ENCODE assay signal across 18 mouse cellular contexts in the genomic region with DNA sequence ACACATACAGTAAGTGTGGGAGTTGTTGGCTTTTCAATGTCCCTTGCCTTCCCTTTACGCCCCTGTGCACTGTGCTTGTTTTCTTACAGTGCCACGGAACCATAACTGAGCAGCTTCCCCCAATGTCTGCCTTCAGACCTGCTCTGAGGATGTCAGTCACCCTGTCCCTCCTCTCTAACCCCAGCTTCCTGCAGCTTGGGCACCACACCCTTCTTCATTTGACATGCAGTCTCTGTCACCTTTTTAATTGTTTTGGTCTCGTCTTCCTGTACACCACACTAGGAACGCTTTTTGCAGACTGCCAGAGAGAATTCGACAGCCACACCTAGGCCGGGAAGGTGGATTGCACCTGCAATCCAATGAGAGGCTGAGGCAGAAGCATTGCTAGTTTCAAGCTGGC. TPM values are rescaled to one million over a fixed set of nuclear protein-coding genes. Genes with fewer than 3 reads are reported as not detected.
A peak's percentile ranks its signal among the peaks of the same experiment; 100 is the strongest.
DNase-seq lines count a peak whose midpoint lies in the region; ATAC-seq lines count a peak whose summit lies in the region.
"Had no signal": no experiment of that assay in that cellular context is flagged by ENCODE, and none has a peak within 500 bp of the region (broad histone marks: within the 10 kb centered on the region; RNA-seq: fewer than 3 reads in every experiment).

No protein-coding gene starts in this region.

- no peak overlapping the region for H3K4me3 ChIP-seq in midbrain, embryonic 13.5 days (replicated peaks)
- H3K4me3 ChIP-seq: embryonic facial prominence, embryonic 13.5 days; gastrocnemius, adult 2 months; hindbrain, embryonic 12.5 days; midbrain, embryonic 15.5 days had no signal

- ATAC-seq in CD4-positive, CD25-positive, alpha-beta regulatory T cell, adult 4 months = peak; percentile 92
- no peak for ATAC-seq in midbrain, embryonic 13.5 days
- ATAC-seq: intestine, embryonic 16.5 days; midbrain, embryonic 15.5 days; Patski had no signal

- no peak overlapping the region for H3K27ac ChIP-seq in midbrain, embryonic 13.5 days
- H3K27ac ChIP-seq: embryonic facial prominence, embryonic 13.5 days; gastrocnemius, adult 2 months; hindbrain, embryonic 12.5 days; midbrain, embryonic 15.5 days had no signal

- H3K9me3 ChIP-seq in midbrain, embryonic 13.5 days = no peaks in the 10 kb centered on the region
- H3K9me3 ChIP-seq: embryonic facial prominence, embryonic 13.5 days; hindbrain, embryonic 12.5 days; midbrain, embryonic 15.5 days had no signal

- no peak overlapping the region for H3K9ac ChIP-seq in midbrain, embryonic 13.5 days (replicated peaks)
- H3K9ac ChIP-seq: embryonic facial prominence, embryonic 13.5 days; hindbrain, embryonic 12.5 days; midbrain, embryonic 15.5 days had no signal

- H3K4me1 ChIP-seq in midbrain, embryonic 13.5 days (replicated peaks) = no peaks in the 10 kb centered on the region
- H3K4me1 ChIP-seq: hindbrain, embryonic 12.5 days; midbrain, embryonic 15.5 days had no signal

- 87% methylated on average over 6 of the region's 6 CpGs for WGBS in midbrain, embryonic 13.5 days

- peak; percentile 74 for DNase-seq in CD4-positive helper T cell, adult 2 months (ENCODE audit: low read depth, low spot score)
- peak; percentile 76 for DNase-seq in induced T-regulatory cell, adult 2 months (ENCODE audit: low read depth)
- peak; percentile 50 for DNase-seq in splenic B cell, adult 2 months (ENCODE audit: low read depth, low spot score)
- no peak for DNase-seq in urinary bladder, postnatal 4 days (ENCODE audit: low spot score in 2 of 2)
- DNase-seq in adipocyte (ENCODE audit: low spot score) = no peak
- DNase-seq in urinary bladder, adult 2 months (ENCODE audit: low spot score) = no peak
- DNase-seq: adrenal gland, postnatal 10 days; cerebellum, adult 18-20 months; gastrocnemius, adult 2 months; left cerebral cortex, postnatal 4 days; lung, adult 18-20 months had no signal

- no peak overlapping the region for H3K4me2 ChIP-seq in midbrain, embryonic 13.5 days (replicated peaks)
- H3K4me2 ChIP-seq: embryonic facial prominence, embryonic 13.5 days; hindbrain, embryonic 12.5 days; midbrain, embryonic 15.5 days had no signal

- H3K27me3 ChIP-seq in splenic B cell, adult 2 months (ENCODE audit: control insufficient read depth, insufficient read depth, low read length, poor library complexity, severe bottlenecking) = no peaks in the 10 kb centered on the region
- H3K27me3 ChIP-seq in midbrain, embryonic 13.5 days = no peaks in the 10 kb centered on the region
- H3K27me3 ChIP-seq: embryonic facial prominence, embryonic 13.5 days; hindbrain, embryonic 12.5 days; midbrain, embryonic 15.5 days; Patski had no signal

- H3K36me3 ChIP-seq in splenic B cell, adult 2 months (ENCODE audit: control insufficient read depth, insufficient read depth, low read length, poor library complexity, severe bottlenecking) = peaks cover 4% of the 10 kb centered on the region; the same call in 1 of the 2 replicates
- H3K36me3 ChIP-seq in midbrain, embryonic 13.5 days = peaks cover 23% of the 10 kb centered on the region

RNA-seq across cellular contexts. Expression of a gene that starts 13.0 kb away (rescaled TPM):
- polyA plus RNA-seq in CD4-positive, CD25-positive, alpha-beta regulatory T cell, adult 4 months (2017; shearing (Covaris generic)) = 1 to 10 TPM; 3.3 to 3.5 TPM
- polyA plus RNA-seq in urinary bladder, adult 2 months (2012; rRNA removed) = 3.1 and 3.6 TPM in 2 replicates
- polyA plus RNA-seq in midbrain, embryonic 13.5 days (2015; fragmentation: Nextera tagmentation; extraction: Ambion mirVana) = 15.7 and 17.6 TPM in 2 replicates

Comparison
In these comparisons a context has a peak if more than half of its experiments do, and no peak if none do; other contexts are left out.
1. DNase-seq: peak in CD4-positive helper T cell, adult 2 months (single experiment), induced T-regulatory cell, adult 2 months (single experiment) and splenic B cell, adult 2 months (single experiment); none in urinary bladder, postnatal 4 days (0 of 2), adipocyte (single experiment) and urinary bladder, adult 2 months (single experiment).